Comparison of ENCODE assay signal across 13 mouse cellular contexts in the genomic region with DNA sequence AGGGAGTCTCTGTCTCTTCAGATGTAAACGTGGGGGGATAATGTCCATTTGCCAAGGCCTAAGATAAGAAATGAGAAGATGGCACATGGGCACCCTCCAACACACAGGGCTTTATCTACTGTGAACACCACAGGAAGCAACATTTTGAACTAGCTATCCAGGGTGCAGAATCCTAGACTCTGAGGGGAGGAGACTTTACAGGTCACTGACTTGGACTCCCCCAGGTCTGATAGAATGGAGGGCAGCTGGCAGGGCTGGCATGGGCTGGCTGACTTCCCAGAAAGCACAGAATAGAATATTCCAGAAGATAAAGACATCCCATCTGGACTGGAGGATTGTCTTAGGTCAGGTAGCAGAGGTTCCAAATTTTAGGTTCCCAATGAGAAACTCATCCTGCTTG.
A peak's percentile ranks its signal among the peaks of the same experiment; 100 is the strongest.
DNase-seq lines count a peak whose midpoint lies in the region; ATAC-seq lines count a peak whose summit lies in the region.
"Had no signal": no experiment of that assay in that cellular context is flagged by ENCODE, and none has a peak within 500 bp of the region (broad histone marks: within the 10 kb centered on the region; RNA-seq: fewer than 3 reads in every experiment).

No protein-coding gene starts in this region.

- H3K4me2 ChIP-seq in heart, embryonic 14.5 days (ENCODE audit: low read length), result no peak overlapping the region
- H3K4me2 ChIP-seq in lung, embryonic 16.5 days (ENCODE audit: low read depth, low read length), result no peak overlapping the region
- no peak overlapping the region for H3K4me2 ChIP-seq in kidney, embryonic 15.5 days
- H3K4me2 ChIP-seq: lung, embryonic 15.5 days had no signal

- H3K27ac ChIP-seq in heart, embryonic 14.5 days (replicated peaks in 1 of 2; ENCODE audit: control insufficient read depth in 1 of 2, insufficient read depth in 1 of 2, low read depth in 2 of 2, low read length in 2 of 2), result peak overlapping the region; percentile 15 to 49; a peak in 3 of 4 replicates
- no peak overlapping the region for H3K27ac ChIP-seq in lung, embryonic 16.5 days (ENCODE audit: low read length)
- peak overlapping the region; percentile 41 for H3K27ac ChIP-seq in kidney, embryonic 15.5 days
- H3K27ac ChIP-seq: stomach, postnatal 0 days had no signal

- H3K9me3 ChIP-seq in heart, embryonic 14.5 days (ENCODE audit: control insufficient read depth, low read length), result peaks cover 6% of the 10 kb centered on the region; the same call in 1 of the 2 replicates
- peaks cover 8% of the 10 kb centered on the region; the same call in 1 of the 2 replicates for H3K9me3 ChIP-seq in lung, embryonic 16.5 days (ENCODE audit: control insufficient read depth, low read length)
- H3K9me3 ChIP-seq in kidney, embryonic 15.5 days (replicated peaks), result peaks cover 10% of the 10 kb centered on the region

- H3K36me3 ChIP-seq in heart, embryonic 14.5 days (ENCODE audit: control insufficient read depth, insufficient read depth, low read length), result no peaks in the 10 kb centered on the region
- no peaks in the 10 kb centered on the region for H3K36me3 ChIP-seq in lung, embryonic 16.5 days (ENCODE audit: control insufficient read depth, insufficient read depth, low read length)
- H3K36me3 ChIP-seq in kidney, embryonic 15.5 days, result no peaks in the 10 kb centered on the region
- H3K36me3 ChIP-seq: lung, embryonic 15.5 days had no signal

- no peak for ATAC-seq in heart, embryonic 14.5 days (ENCODE audit: insufficient number of reproducible peaks, insufficient read depth, low FRiP score, low read depth)
- ATAC-seq in lung, embryonic 16.5 days (ENCODE audit: low read depth), result peak; percentile 21; the same call in 1 of the 2 replicates
- ATAC-seq in kidney, embryonic 15.5 days (replicated peaks; ENCODE audit: low FRiP score), result 0 out of 2 replicates have a peak, but pooled peaks have one; percentile 54
- ATAC-seq: CD4-positive, CD25-positive, alpha-beta regulatory T cell, adult 4 months; inflammation-experienced regulatory T-cells, adult 6 months had no signal

- no peaks in the 10 kb centered on the region for H3K27me3 ChIP-seq in heart, embryonic 14.5 days (ENCODE audit: control insufficient read depth, insufficient read depth, low read length)
- H3K27me3 ChIP-seq in lung, embryonic 16.5 days (ENCODE audit: control insufficient read depth, insufficient read depth, low read depth, low read length), result no peaks in the 10 kb centered on the region
- no peaks in the 10 kb centered on the region for H3K27me3 ChIP-seq in kidney, embryonic 15.5 days
- H3K27me3 ChIP-seq: lung, embryonic 15.5 days had no signal

- WGBS in heart, embryonic 14.5 days, result 42% methylated on average over 1 of the region's 1 CpGs
- WGBS in lung, embryonic 16.5 days, result 50% methylated on average over 1 of the region's 1 CpGs
- 48% methylated on average over 1 of the region's 1 CpGs for WGBS in kidney, embryonic 15.5 days

- peaks cover 12 to 19% of the 10 kb centered on the region in 2 experiments for H3K4me1 ChIP-seq in heart, embryonic 14.5 days (ENCODE audit: control insufficient read depth in 2 of 2, insufficient read depth in 2 of 2, low read length in 2 of 2)
- no peaks in the 10 kb centered on the region for H3K4me1 ChIP-seq in lung, embryonic 16.5 days (replicated peaks; ENCODE audit: control insufficient read depth, insufficient read depth, low read length)
- H3K4me1 ChIP-seq in kidney, embryonic 15.5 days, result peaks cover 26% of the 10 kb centered on the region

- no peak overlapping the region for H3K4me3 ChIP-seq in heart, embryonic 14.5 days (ENCODE audit: control insufficient read depth in 1 of 2, insufficient read depth in 1 of 2, low read depth in 1 of 2, low read length in 2 of 2)
- no peak overlapping the region for H3K4me3 ChIP-seq in lung, embryonic 16.5 days (ENCODE audit: low read length)
- no peak overlapping the region for H3K4me3 ChIP-seq in kidney, embryonic 15.5 days (replicated peaks)
- H3K4me3 ChIP-seq: lung, embryonic 15.5 days had no signal

- no peak for DNase-seq in heart, adult 8-10 months (ENCODE audit: low spot score)
- no peak for DNase-seq in lung, postnatal 14 days
- DNase-seq in ovary, postnatal 36 days (ENCODE audit: low spot score), result peak; percentile 43
- no peak for DNase-seq in frontal cortex, postnatal 10 days (ENCODE audit: low spot score in 2 of 2)
- no peak for DNase-seq in left cerebral cortex, adult 9 months (ENCODE audit: low spot score in 2 of 2)
- DNase-seq: embryo, embryonic 11 days had no signal

- no peak overlapping the region for H3K9ac ChIP-seq in heart, embryonic 14.5 days (ENCODE audit: low read length)
- no peak overlapping the region for H3K9ac ChIP-seq in lung, embryonic 16.5 days (ENCODE audit: low read length)
- no peak overlapping the region for H3K9ac ChIP-seq in kidney, embryonic 15.5 days
- H3K9ac ChIP-seq: lung, embryonic 15.5 days had no signal
